Mouse (Mus musculus): ENCODE measurements at regions not wholly inside any gene's neighbourhood (a gene's known extent, or its start where the extent isn't known, plus 50 kb on each side); places are given as distances from the start of the nearest gene placed in this dataset.

- DNase-seq (ENCODE audit: low spot score), result no peak
Observed at GRCm38 (mm10) chr15:93785846-93786412, 190.2 kb upstream of the Prickle1 start.

- DNase-seq (ENCODE audit: low spot score), result no peak
Observed at GRCm38 (mm10) chr15:93783736-93784135, 188.0 kb upstream of the Prickle1 start.

GRCm38 (mm10) chr15:93775199-93775745, 179.6 kb upstream of the Prickle1 start:
- no peak for DNase-seq (ENCODE audit: low spot score)

- no peak for DNase-seq (ENCODE audit: low spot score)
Observed at GRCm38 (mm10) chr15:93774340-93774739, 178.6 kb upstream of the Prickle1 start.

- DNase-seq (ENCODE audit: low spot score), result no peak
Observed at GRCm38 (mm10) chr15:93766981-93767380, 171.3 kb upstream of the Prickle1 start.

- DNase-seq (ENCODE audit: low spot score), result no peak
Observed at GRCm38 (mm10) chr15:93763047-93763446, 167.4 kb upstream of the Prickle1 start.

- peak; percentile 24 for DNase-seq (ENCODE audit: low spot score)
Observed at GRCm38 (mm10) chr15:93758204-93758836, 162.6 kb upstream of the Prickle1 start.

- no peak for DNase-seq (ENCODE audit: low spot score)
Observed at GRCm38 (mm10) chr15:93755989-93756388, 160.3 kb upstream of the Prickle1 start.

- no peak for DNase-seq (ENCODE audit: low spot score)
Observed at GRCm38 (mm10) chr15:93751817-93752216, 156.1 kb upstream of the Prickle1 start.

GRCm38 (mm10) chr15:93750953-93751352, 155.3 kb upstream of the Prickle1 start:
- peak; percentile 45 for DNase-seq (ENCODE audit: low spot score)

- DNase-seq (ENCODE audit: low spot score), result no peak
Observed at GRCm38 (mm10) chr15:93744191-93744945, 148.7 kb upstream of the Prickle1 start.

GRCm38 (mm10) chr15:93733731-93734510, 138.2 kb upstream of the Prickle1 start:
- DNase-seq (ENCODE audit: low spot score), result peak; percentile 32

- no peak for DNase-seq (ENCODE audit: low spot score)
Observed at GRCm38 (mm10) chr15:93732825-93733224, 137.1 kb upstream of the Prickle1 start.

- DNase-seq (ENCODE audit: low spot score), result no peak
Observed at GRCm38 (mm10) chr15:93731161-93731560, 135.5 kb upstream of the Prickle1 start.

GRCm38 (mm10) chr15:93715443-93715842, 119.8 kb upstream of the Prickle1 start:
- no peak for DNase-seq (ENCODE audit: low spot score)

- peak; percentile 64 for DNase-seq (ENCODE audit: low spot score)
Observed at GRCm38 (mm10) chr15:93713428-93713827, 117.7 kb upstream of the Prickle1 start.

- DNase-seq (ENCODE audit: low spot score), result peak; percentile 28
Observed at GRCm38 (mm10) chr15:93712594-93712993, 116.9 kb upstream of the Prickle1 start.

GRCm38 (mm10) chr15:93711150-93711784, 115.6 kb upstream of the Prickle1 start:
- DNase-seq (ENCODE audit: low spot score), result no peak

- no peak for DNase-seq (ENCODE audit: low spot score)
Observed at GRCm38 (mm10) chr15:93710493-93711149, 114.9 kb upstream of the Prickle1 start.

GRCm38 (mm10) chr15:93706366-93706930, 110.8 kb upstream of the Prickle1 start:
- no peak for DNase-seq (ENCODE audit: low spot score)

- no peak for DNase-seq (ENCODE audit: low spot score)
Observed at GRCm38 (mm10) chr15:93705651-93706050, 110.0 kb upstream of the Prickle1 start.

All from lung, postnatal 25 days (tissue).